Mouse (Mus musculus): Measurements from ENCODE around the gene Gm19402.

The Gm19402 gene

DNA sequence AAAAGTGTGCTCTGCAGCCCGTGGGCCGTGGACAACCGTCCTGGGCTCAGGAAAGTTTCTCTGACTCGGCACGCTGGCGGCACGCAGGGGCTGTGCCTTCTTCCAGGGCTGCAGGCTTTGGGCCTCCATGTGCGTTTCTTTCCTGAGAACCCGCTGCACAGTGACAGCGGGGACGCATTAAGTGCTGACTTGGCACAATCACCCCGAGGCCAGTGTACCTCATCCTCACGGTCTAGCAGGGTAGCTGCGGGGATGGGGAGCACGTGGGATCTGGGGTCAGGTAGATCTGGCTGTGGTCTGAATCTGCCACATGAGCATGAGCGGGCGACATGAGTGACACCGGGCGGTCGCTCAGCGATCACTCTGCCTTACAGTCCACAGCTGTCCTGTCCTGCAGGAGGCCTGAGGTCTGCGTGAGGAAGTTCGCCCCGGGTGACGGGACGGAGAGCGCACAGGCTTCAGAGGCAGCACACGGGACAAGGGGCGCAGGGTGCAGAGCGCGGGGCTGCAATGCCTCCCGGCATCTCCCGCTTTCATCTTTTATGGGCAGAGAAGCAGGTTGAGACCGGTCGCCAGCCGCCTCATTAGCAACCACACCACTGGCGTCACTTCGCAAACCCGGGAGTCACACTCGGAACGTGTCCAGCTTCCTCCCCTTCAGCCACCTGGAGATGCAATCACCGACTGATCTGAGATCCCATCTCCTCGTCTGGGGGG lies 26.4 kb downstream of the Gm19402 start:
- DNase-seq: no peak

DNA sequence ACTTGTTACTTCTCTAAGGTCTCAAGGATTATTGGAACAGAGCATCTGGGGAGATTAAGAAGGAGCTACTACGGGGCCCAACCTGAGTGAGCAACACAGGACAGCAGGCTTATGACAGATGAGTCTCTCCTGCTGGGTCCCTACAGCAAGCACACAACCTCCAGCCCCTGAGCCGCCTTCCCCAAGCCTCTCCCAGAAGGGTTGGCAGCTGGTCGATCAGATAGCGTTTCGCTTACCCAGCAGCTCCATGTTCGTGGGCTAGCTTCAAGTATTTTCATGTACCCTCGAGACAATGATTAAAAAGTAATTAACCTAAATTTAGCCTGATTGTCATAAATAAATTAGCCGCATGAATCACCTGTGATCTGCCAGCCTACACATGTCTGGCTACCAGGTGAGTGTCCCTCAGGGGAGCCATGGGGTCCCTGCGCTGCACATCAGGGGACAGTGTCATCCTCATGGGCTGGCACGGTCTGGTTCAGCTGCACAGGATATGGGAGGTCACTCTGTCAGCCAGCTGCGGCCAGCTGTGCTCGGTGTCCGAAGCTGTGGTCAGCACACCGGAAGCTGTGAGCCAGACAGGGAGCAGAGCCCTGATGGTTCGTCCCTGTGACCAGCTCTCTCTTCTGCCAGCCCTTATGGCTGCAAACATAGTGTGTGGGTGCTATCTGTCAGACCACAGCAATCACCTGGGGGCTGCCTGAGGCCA lies 32.1 kb downstream of the Gm19402 start:
- no peak for DNase-seq

GRCm38 (mm10) chr10:77652046-77652445 lies 38.5 kb downstream of the Gm19402 start:
- no peak for DNase-seq

GRCm38 (mm10) chr10:77647901-77648300 lies 42.7 kb downstream of the Gm19402 start:
- no peak for DNase-seq

DNA sequence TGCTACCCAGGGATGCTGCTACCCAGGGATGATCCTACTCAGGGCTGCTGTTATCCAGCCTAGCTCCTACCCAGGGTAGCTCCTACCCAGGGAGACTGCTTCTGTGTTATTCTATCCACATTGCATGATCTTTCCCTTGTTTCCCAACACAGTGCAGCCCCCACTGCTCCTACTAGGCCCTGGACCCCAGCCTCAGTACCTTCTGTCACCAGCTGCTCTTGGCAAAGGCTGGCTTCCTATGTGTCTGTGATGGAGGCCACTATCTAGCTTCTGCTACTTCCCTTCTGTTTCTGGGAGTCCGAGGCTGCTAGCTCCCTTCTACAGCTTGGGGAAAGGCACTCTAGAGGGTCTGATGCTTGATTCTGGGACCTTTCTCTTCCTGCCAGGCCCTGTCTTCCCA lies 43.1 kb downstream of the Gm19402 start:
- DNase-seq: no peak

DNA sequence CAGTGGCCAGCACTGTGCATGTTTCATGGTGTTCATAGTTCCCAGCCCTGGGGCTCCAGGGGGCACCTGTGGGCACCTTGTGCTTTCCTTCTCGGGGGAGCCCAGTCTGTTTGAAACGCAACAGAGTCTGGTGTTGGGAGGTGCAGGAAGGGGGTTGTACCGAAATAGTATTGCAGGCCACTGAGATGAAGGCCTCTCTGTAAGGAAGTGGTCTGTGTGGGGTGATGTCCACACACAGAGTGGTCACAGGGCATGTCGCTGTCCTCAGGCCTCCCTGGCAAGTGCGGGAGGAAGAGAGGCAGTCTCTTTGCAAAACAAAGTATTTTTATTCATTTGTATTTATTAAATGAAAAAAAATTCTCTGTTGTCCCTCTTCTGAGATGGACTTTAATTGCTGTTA lies 45.0 kb downstream of the Gm19402 start:
- DNase-seq: no peak

DNA sequence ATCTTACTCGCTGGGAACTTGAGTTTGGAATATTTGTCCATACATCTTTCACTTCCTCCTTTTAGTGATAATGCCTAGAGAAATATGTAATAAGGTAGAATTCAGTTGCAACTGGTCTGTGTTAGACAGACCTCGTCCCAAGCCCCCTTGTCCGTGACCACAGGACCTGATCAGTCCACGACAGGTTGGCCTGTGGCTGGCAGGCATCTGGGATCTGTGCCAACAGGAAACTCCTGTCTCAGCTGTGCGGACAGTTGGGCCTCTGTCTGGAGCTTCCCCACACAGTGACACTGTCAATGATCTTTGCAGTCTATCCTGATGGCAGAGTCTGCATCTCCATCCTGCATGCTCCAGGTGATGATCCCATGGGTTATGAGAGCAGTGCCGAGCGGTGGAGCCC lies 47.4 kb downstream of the Gm19402 start:
- DNase-seq: no peak

Measured in thymus, postnatal 36 days (tissue).